Mouse (Mus musculus) erythroblast, embryonic 14.5 days (primary cell): ENCODE results near the gene Kcng4.

ENCODE experiments used
- GATA1 ChIP-seq: IDR thresholded peaks from 2 replicates; pipeline ENCODE4 v1.6.1; 2012; ENCODE audit warnings: low read length, inconsistent platforms, mixed read lengths
- TAL1 ChIP-seq: IDR thresholded peaks from 3 replicates; pipeline ENCODE4 v1.6.1; 2012; ENCODE audit warnings: low read length, inconsistent platforms, mixed read lengths

DNA sequence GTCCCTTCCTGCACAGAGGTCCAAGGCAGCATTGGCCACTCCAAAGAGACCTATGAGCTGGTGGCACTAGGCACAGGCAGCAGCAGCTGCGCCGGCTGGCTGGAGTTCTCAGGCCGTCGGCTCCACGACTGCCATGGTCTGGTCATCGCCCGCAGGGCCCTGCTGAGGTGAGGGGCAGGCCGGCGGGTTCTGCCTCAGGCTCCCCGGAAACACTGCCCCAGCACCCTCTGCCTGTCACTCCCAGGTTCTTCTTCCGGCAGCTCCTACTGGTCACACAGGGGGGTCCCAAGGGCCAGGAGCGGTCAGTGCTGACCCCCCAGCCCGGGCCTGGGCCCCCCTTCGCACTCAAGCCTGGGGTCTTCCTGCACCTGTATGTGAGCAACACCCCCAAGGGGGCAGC, 20.4 kb downstream of the Kcng4 start:
- TF ChIP-seq TAL1 (no peak), GATA1 (no peak)
